Mouse (Mus musculus) adrenal gland, adult 10 weeks (tissue): Measurements from ENCODE around the gene Rhox3a. TPM values are rescaled to one million over a fixed set of nuclear protein-coding genes. Genes with fewer than 3 reads are reported as not detected.

Experiments used
- polyA plus RNA-seq: library from polyadenylated mRNA; stranded (reverse); fragments of 350-450 nt; fragmentation: Illumina TruSeq; extraction: RNeasy Lipid Tissue Mini Kit (QIAGEN cat#74804); gene quantifications from one replicate; pipeline ENCODE4 v1.2.3, GENCODE M21; 2014; ENCODE audit warnings: low read depth, low replicate concordance

Gene Rhox3a
- not detected for polyA plus RNA-seq

GRCm38 (mm10) chrX:37249619-37250018 lies at the start of gene Rhox3a:
Rhox3a (plus strand) TSS chrX:37249919.

DNA sequence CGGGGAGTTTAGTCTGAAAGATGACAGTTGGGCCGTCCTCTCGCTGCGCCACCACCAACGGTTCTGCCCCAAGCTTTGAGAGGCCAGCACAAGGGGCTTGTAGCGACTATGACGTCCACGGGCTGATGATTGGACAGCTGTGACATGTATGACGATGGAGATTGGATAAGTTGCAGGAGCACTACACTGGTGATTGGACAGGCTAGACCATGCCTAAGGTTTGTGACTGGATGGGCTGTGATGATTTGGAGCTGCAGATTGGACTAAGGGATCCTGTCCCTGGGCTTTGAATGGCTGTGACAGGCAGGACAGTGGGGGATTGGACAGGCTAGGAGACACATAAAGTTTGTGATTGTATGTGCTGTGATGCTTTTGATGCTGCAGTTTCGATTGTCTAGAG lies 38.8 kb upstream of the Rhox3a start, which contains the start of gene Gm9:
Gene Gm9, minus strand, starts transcription at position 101 of the 400 bp plus-strand sequence.

DNA sequence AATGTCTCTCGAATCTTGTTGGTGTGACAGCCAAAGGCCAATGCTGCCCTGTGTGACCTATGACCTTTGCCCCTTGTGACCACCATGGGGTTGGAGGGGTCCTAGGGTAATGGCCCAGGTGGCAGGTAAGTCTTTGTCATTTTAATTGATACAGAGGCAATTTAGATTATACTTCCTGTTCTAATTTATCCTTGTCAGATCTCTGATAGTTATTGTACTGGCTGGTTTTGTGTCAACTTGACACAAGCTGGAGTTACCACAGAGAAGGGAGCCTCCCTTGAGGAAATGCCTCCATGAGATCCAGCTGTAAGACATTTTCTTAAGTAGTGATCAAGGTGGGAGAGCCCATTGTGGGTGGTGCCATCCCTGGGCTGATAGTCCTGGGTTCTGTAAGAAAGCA lies 27.6 kb upstream of the Rhox3a start, which contains the start of gene Rhox1:
Gene Rhox1, minus strand, starts transcription at position 101 of the 400 bp plus-strand sequence.

DNA sequence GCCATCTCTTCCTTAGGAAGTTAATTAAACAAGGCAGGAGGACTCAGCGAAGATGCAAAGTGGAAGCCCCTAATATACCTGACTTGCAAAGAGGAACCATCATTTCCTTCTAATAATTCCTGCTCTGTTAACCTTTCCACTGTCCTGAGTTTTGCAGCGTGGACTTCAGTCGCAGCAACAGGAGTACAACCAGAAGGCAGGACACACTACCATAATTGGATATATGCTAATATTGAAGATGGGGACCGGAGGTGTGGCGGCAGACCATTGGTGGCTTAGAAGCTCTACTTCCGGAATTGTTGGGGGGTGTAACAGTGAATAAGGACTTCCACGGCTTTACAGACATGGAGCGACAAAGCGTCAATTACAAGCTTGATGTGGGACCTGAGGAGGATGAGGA lies 5.0 kb upstream of the Rhox3a start, which contains the start of gene Rhox2a:
Gene Rhox2a, plus strand, starts transcription at position 301 of the 400 bp plus-strand sequence.

DNA sequence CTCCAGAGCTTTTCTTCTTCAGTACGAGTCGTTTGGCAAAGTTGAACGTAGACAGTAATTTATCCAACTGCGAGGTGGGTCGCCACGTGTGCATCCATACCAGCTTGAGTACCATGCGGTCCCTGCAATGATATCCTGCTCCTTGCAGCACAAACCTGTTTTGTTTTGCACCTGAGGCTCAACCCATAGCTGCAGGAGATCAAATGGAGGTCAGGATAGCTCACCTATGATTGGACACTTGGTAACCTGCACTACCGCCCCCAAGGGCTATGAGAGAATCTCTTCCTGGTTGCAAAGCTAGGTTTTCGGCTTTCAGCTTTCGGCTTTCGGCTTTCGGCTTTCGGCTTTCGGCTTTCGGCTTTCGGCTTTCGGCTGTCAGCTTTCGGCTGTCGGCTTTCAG lies 15.3 kb downstream of the Rhox3a start, which contains the start of gene Rhox4a:
Gene Rhox4a, plus strand, starts transcription at position 301 of the 400 bp plus-strand sequence.

Other genes starting within 250 kb of the Rhox3a start
- gene Sowahd, start 201.1 kb upstream of the Rhox3a start, polyA plus RNA-seq: not detected
- gene Rpl39, start 164.5 kb upstream of the Rhox3a start, polyA plus RNA-seq: 763 TPM
- 76.1 TPM for gene Upf3b, start 139.6 kb upstream of the Rhox3a start, polyA plus RNA-seq
- gene Nkap, start 123.1 kb upstream of the Rhox3a start, polyA plus RNA-seq: 115 TPM
- not detected for gene Akap14, start 81.1 kb upstream of the Rhox3a start, polyA plus RNA-seq
- 249 TPM for gene Ndufa1, start 58.8 kb upstream of the Rhox3a start, polyA plus RNA-seq
- gene Rnf113a1, start 58.7 kb upstream of the Rhox3a start, polyA plus RNA-seq: 0.52 TPM
- gene Gm9, start 38.9 kb upstream of the Rhox3a start, polyA plus RNA-seq: not detected
- not detected for gene Rhox1, start 27.7 kb upstream of the Rhox3a start, polyA plus RNA-seq
- not detected for gene Rhox2a, start 4.9 kb upstream of the Rhox3a start, polyA plus RNA-seq
- not detected for gene Rhox4a, start 15.4 kb downstream of the Rhox3a start, polyA plus RNA-seq
- gene Rhox3a2, start 130.1 kb downstream of the Rhox3a start, polyA plus RNA-seq: not detected
- not detected for gene Rhox4a2, start 140.9 kb downstream of the Rhox3a start, polyA plus RNA-seq
- gene Rhox2b, start 162.1 kb downstream of the Rhox3a start, polyA plus RNA-seq: not detected
- not detected for gene Rhox4b, start 182.6 kb downstream of the Rhox3a start, polyA plus RNA-seq
- gene Rhox2c, start 203.8 kb downstream of the Rhox3a start, polyA plus RNA-seq: not detected
- gene Rhox3c, start 208.7 kb downstream of the Rhox3a start, polyA plus RNA-seq: not detected
- gene Rhox4c, start 230.4 kb downstream of the Rhox3a start, polyA plus RNA-seq: not detected
- gene Rhox2d, start 243.5 kb downstream of the Rhox3a start, polyA plus RNA-seq: not detected